Comparison of ENCODE assay signal across 17 mouse cellular contexts in genomic region chr8:46626642-46627041, GRCm38 (mm10). TPM values are rescaled to one million over a fixed set of nuclear protein-coding genes. Genes with fewer than 3 reads are reported as not detected.
DNase-seq lines count a peak whose midpoint lies in the region; ATAC-seq lines count a peak whose summit lies in the region.
"Had no signal": no experiment of that assay in that cellular context is flagged by ENCODE, and none has a peak within 500 bp of the region (broad histone marks: within the 10 kb centered on the region; RNA-seq: fewer than 3 reads in every experiment).

No protein-coding gene starts in this region.

- peak; percentile 17 for DNase-seq in thymus, postnatal 4 days
- DNase-seq in thymus, postnatal 14 days, result no peak
- no peak for DNase-seq in right cerebral cortex, adult 2 months (ENCODE audit: low spot score in 2 of 2)
- no peak for DNase-seq in urinary bladder, postnatal 36 days (ENCODE audit: low spot score in 2 of 2)
- DNase-seq: adrenal gland, adult 2 months; adrenal gland, postnatal 10 days; adrenal gland, postnatal 25 days; B cell, adult 2 months; cerebellum, adult 11 months; cerebellum, adult 18-20 months; cerebellum, adult 8-10 months; cerebellum, postnatal 10 days; cerebellum, postnatal 25 days had no signal

- peak; percentile 57 for ATAC-seq in activated CD4-positive, CD25-positive, alpha-beta regulatory T cell, adult 4 months
- ATAC-seq: forebrain, embryonic 14.5 days; forebrain, embryonic 16.5 days; Patski had no signal

RNA-seq across cellular contexts. Expression of gene Casp3, which starts 9.6 kb away (rescaled TPM):
- polyA plus RNA-seq in activated CD4-positive, CD25-positive, alpha-beta regulatory T cell, adult 4 months (2017; shearing (Covaris generic)), result 10 to 100 TPM; 74.3 to 76.0 TPM

RNA-seq across cellular contexts. Expression of gene Primpol, which starts 9.6 kb away (rescaled TPM):
- polyA plus RNA-seq in activated CD4-positive, CD25-positive, alpha-beta regulatory T cell, adult 4 months (2017; shearing (Covaris generic)), result 10 to 100 TPM; 30.0 to 37.4 TPM
